Mouse (Mus musculus): ENCODE results near the gene Ptpn1. TPM values are rescaled to one million over a fixed set of nuclear protein-coding genes. Genes with fewer than 3 reads are reported as not detected.

Ptpn1 gene
- polyA plus RNA-seq, 1 experiment from 2014 or later: 69.3 TPM

DNA sequence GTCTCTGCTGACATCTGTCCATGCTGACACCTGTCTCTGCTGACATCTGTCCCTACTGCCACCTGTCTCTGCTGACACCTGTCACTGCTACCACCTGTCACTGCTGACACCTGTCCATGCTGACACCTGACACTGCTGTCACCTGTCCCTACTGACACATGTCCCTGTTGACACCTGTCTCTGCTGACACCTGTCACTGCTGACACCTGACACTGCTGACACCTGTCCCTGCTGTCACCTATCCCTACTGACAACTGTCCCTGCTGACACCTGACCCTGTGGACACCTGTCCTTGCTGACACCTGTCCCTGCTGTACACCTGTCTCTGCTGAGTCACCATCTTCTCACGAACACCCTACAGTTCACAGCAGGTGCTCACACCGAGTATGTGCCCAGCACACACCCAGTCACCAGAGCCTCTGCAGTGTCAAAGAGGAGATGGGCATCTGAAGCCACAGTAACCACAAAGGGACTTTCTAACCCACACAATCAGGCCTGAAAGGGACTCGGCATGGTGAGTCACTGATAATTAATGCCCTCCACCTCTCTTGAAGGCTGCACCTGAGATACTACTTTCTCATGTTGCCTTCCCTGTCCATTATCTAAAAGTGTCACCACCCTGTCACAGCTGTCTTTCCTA is 92.0 kb downstream of the Ptpn1 start:
- Histone ChIP-seq H3K27ac (no peak overlapping the region), H3K4me3 (replicated peaks; ENCODE audit: low read length) (no peak overlapping the region), H3K36me3 (replicated peaks; ENCODE audit: control insufficient read depth, insufficient read depth) (no peaks in the 10 kb centered on the region), H3K9me3 (ENCODE audit: control insufficient read depth, low read length) (peaks cover 5% of the 10 kb centered on the region; the same call in 1 of the 2 replicates), H3K9ac (no peak overlapping the region), H3K4me2 (replicated peaks) (no peak overlapping the region), H3K4me1 (replicated peaks; ENCODE audit: control insufficient read depth, insufficient read depth, low read length) (0 out of 2 replicates have a peak, but pooled peaks cover 5% of the 10 kb centered on the region), H3K27me3 (ENCODE audit: control insufficient read depth, insufficient read depth, low read length) (no peaks in the 10 kb centered on the region)
- WGBS: 78% methylated on average over 3 of the region's 3 CpGs
- ATAC-seq (ENCODE audit: low FRiP score) (no peak), DNase-seq (ENCODE audit: low spot score) (no peak)

DNA sequence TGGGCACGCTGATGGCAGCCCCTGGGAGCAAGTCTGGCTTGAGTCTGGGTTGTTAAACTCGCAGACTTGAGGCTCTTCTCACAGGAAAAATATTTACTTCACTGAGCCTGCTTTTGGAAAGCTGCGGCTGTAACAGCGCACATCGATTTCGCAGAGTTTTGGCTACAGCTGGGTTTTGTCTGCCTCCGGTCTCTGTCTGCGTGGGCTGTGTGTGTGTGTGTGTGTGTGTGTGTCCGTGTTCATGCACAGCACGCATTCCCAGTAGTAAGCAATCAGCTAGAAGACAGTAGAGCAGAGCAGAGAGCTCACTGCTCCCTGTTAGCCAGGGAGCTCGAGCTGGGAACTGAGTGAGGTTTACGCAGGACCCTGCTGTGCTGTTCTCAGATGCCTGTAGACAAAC is 93.3 kb downstream of the Ptpn1 start:
- H3K27ac ChIP-seq: no peak overlapping the region

GRCm38 (mm10) chr2:168025882-168026281 is 94.0 kb downstream of the Ptpn1 start:
- Histone ChIP-seq H3K27me3 (ENCODE audit: control insufficient read depth, insufficient read depth, low read length) (no peaks in the 10 kb centered on the region), H3K4me1 (replicated peaks; ENCODE audit: control insufficient read depth, insufficient read depth, low read length) (no peaks in the 10 kb centered on the region), H3K4me3 (replicated peaks; ENCODE audit: low read length) (no peak overlapping the region), H3K36me3 (replicated peaks; ENCODE audit: control insufficient read depth, insufficient read depth) (no peaks in the 10 kb centered on the region), H3K27ac (no peak overlapping the region), H3K4me2 (replicated peaks) (no peak overlapping the region), H3K9ac (no peak overlapping the region), H3K9me3 (ENCODE audit: control insufficient read depth, low read length) (peaks cover 5% of the 10 kb centered on the region; the same call in 1 of the 2 replicates)
- DNase-seq (ENCODE audit: low spot score) (no peak), ATAC-seq (ENCODE audit: low FRiP score) (no peak)
- WGBS: 90% methylated on average over 8 of the region's 8 CpGs

More for the DNA sequence above, 93.3 kb downstream of the Ptpn1 start:
- H3K27me3 ChIP-seq (ENCODE audit: control insufficient read depth, insufficient read depth, low read length): no peaks in the 10 kb centered on the region
- WGBS: 65% methylated on average over 12 of the region's 12 CpGs
- no peak overlapping the region for H3K9ac ChIP-seq
- H3K4me3 ChIP-seq (replicated peaks; ENCODE audit: low read length): no peak overlapping the region
- ATAC-seq (ENCODE audit: low FRiP score) (no peak), DNase-seq (ENCODE audit: low spot score) (no peak)
- H3K36me3 ChIP-seq (replicated peaks; ENCODE audit: control insufficient read depth, insufficient read depth): no peaks in the 10 kb centered on the region
- H3K4me2 ChIP-seq (replicated peaks): no peak overlapping the region
- H3K4me1 ChIP-seq (replicated peaks; ENCODE audit: control insufficient read depth, insufficient read depth, low read length): no peaks in the 10 kb centered on the region
- peaks cover 5% of the 10 kb centered on the region; the same call in 1 of the 2 replicates for H3K9me3 ChIP-seq (ENCODE audit: control insufficient read depth, low read length)

DNA sequence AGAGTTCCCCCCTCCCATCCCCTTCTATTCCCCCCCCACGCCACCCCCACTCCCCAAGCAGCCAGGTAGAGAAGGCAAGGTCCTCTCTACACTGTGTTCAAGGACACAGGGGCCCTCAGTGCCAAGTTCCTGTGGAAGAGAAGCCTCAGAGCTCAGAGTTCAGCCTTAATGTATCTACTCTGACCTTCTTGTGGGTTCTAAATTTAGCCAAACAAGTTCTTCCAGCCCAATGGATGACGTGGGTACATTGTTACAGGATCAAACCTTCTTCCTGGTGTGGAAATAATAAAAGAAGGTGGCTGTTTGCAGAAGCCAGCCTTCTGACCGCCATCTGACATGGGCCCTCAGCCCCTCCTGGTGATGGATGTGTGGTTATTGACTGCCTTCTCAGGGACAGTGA is 94.6 kb downstream of the Ptpn1 start:
- H3K9me3 ChIP-seq (ENCODE audit: control insufficient read depth, low read length): peaks cover 5% of the 10 kb centered on the region; the same call in 1 of the 2 replicates
- H3K4me1 ChIP-seq (replicated peaks; ENCODE audit: control insufficient read depth, insufficient read depth, low read length): no peaks in the 10 kb centered on the region
- H3K27me3 ChIP-seq (ENCODE audit: control insufficient read depth, insufficient read depth, low read length): no peaks in the 10 kb centered on the region
- no peak overlapping the region for H3K4me3 ChIP-seq (replicated peaks; ENCODE audit: low read length)
- no peak for DNase-seq (ENCODE audit: low spot score)
- H3K27ac ChIP-seq: no peak overlapping the region
- no peak overlapping the region for H3K4me2 ChIP-seq (replicated peaks)
- no peak overlapping the region for H3K9ac ChIP-seq
- 58% methylated on average over 3 of the region's 3 CpGs for WGBS
- H3K36me3 ChIP-seq (replicated peaks; ENCODE audit: control insufficient read depth, insufficient read depth): no peaks in the 10 kb centered on the region
- no peak for ATAC-seq (ENCODE audit: low FRiP score)

GRCm38 (mm10) chr2:168028376-168028775 is 96.5 kb downstream of the Ptpn1 start:
- no peak for ATAC-seq (ENCODE audit: low FRiP score)
- H3K4me2 ChIP-seq (replicated peaks): no peak overlapping the region
- no peaks in the 10 kb centered on the region for H3K36me3 ChIP-seq (replicated peaks; ENCODE audit: control insufficient read depth, insufficient read depth)
- no peak for DNase-seq (ENCODE audit: low spot score)
- no peak overlapping the region for H3K4me3 ChIP-seq (replicated peaks; ENCODE audit: low read length)
- 97% methylated on average over 3 of the region's 3 CpGs for WGBS
- H3K9me3 ChIP-seq (ENCODE audit: control insufficient read depth, low read length): peaks cover 5% of the 10 kb centered on the region; the same call in 1 of the 2 replicates
- no peaks in the 10 kb centered on the region for H3K4me1 ChIP-seq (replicated peaks; ENCODE audit: control insufficient read depth, insufficient read depth, low read length)
- no peak overlapping the region for H3K9ac ChIP-seq
- H3K27ac ChIP-seq: no peak overlapping the region
- H3K27me3 ChIP-seq (ENCODE audit: control insufficient read depth, insufficient read depth, low read length): no peaks in the 10 kb centered on the region

Other genes with a start within 250 kb of the Ptpn1 start
- 3.5 and 3.6 TPM in 2 replicates for gene Cebpb, start 243.1 kb upstream of the Ptpn1 start, polyA plus RNA-seq (2014; fragmentation: Nextera tagmentation; extraction: Ambion mirVana)
- gene Tmem189, start 242.2 kb upstream of the Ptpn1 start, polyA plus RNA-seq (2014; fragmentation: Nextera tagmentation; extraction: Ambion mirVana): 33.9 and 37.5 TPM in 2 replicates
- gene Ripor3, start 78.6 kb downstream of the Ptpn1 start, polyA plus RNA-seq (2014; fragmentation: Nextera tagmentation; extraction: Ambion mirVana): 0.13 and 0.30 TPM in 2 replicates
- 9.5 and 10.0 TPM in 2 replicates for gene Pard6b, start 148.9 kb downstream of the Ptpn1 start, polyA plus RNA-seq (2014; fragmentation: Nextera tagmentation; extraction: Ambion mirVana)